Mouse (Mus musculus) lung, postnatal 0 days (tissue): ENCODE measurements around the gene Preb.

Experiments used
- CTCF ChIP-seq: IDR thresholded peaks from 2 replicates; pipeline ENCODE4 v1.5.1; 2016; ENCODE audit warnings: antibody characterized with exemption, mild to moderate bottlenecking
- EP300 ChIP-seq: IDR thresholded peaks from 2 replicates; pipeline ENCODE4 v1.6.1; 2016; ENCODE audit warnings: antibody characterized with exemption, mild to moderate bottlenecking, control low read depth

DNA sequence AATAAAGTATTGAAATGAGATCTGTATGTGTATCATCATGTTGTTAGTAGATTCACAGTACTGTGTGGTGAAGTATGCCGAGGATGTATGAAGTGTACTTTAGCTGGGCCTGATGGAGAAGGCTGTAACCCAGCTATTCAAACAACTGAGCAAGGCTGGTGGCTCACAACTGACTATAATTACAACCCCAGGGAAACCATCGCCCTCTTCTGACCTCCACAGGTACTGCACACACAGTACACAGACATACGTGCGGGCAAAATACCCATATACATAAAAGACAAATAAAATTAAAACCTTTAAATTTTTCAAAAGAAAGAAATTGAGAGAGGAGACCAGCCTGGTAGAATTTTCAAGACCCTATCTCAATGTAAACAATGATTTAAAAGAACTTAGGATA lies 41.4 kb upstream of the Preb start:
- peak; percentile 31; the same call in 1 of the 2 replicates for TF ChIP-seq CTCF
- TF ChIP-seq EP300 = no peak
